Mouse (Mus musculus) olfactory bulb, adult 2 months (tissue): ENCODE data around the gene Dad1.

Source experiments
- CTCF ChIP-seq: fragments of 200-500 bp; IDR thresholded peaks from 2 replicates; pipeline ENCODE4 v1.5.1; 2012; ENCODE audit warnings: low read depth, mild to moderate bottlenecking, low read length, moderate library complexity; ENCODE audit not compliant: insufficient read depth
- POLR2A ChIP-seq: fragments of 200-500 bp; IDR thresholded peaks from 2 replicates; pipeline ENCODE4 v1.6.1; 2012; ENCODE audit warnings: mild to moderate bottlenecking, low read depth, low read length, moderate library complexity; ENCODE audit not compliant: insufficient read depth

DNA sequence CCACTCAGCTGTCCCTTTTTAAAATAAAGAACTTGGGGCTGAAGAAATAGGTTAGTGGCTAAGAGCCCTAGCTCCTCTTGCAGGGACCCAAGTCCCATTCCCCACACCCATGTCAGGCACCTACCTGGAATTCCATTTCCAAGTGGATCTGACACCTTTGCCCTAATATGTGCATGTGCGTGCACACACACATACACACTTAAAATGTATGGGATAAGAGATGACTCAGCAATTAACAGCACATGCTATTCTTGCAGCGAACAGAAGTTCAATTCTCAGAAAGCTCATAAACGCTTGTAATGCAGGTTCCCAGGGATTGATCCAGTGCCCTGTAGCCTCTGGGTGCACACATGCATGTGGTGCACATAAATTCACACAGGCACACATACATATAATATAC is 15.7 kb upstream of the Dad1 start:
- TF ChIP-seq POLR2A (no peak), CTCF (no peak)
